Mouse (Mus musculus) olfactory bulb, adult 2 months (tissue): ENCODE results near the gene 4930558C23Rik. TPM values are rescaled to one million over a fixed set of nuclear protein-coding genes. Genes with fewer than 3 reads are reported as not detected.
"Not testable (repeated sequence)": the region's sequence is repeated elsewhere in the genome, so short reads cannot be mapped to it uniquely, and the experiment has no call there.

Source experiments
- H3K27ac ChIP-seq: fragments of 200-500 bp; 2 replicates; pipeline ENCODE4 v1.5.1; 2012; ENCODE audit warnings: low read depth, low read length; ENCODE audit not compliant: insufficient read depth
- H3K4me1 ChIP-seq: fragments of 200-500 bp; 2 replicates; pipeline ENCODE4 v1.6.1; 2012; ENCODE audit warnings: low read length; ENCODE audit not compliant: control insufficient read depth, insufficient read depth
- H3K4me3 ChIP-seq: fragments of 200-500 bp; 2 replicates; pipeline ENCODE4 v1.5.1; 2012; ENCODE audit warnings: mild to moderate bottlenecking, low read depth, low read length, moderate library complexity; ENCODE audit not compliant: insufficient read depth
- CTCF ChIP-seq: fragments of 200-500 bp; IDR thresholded peaks from 2 replicates; pipeline ENCODE4 v1.5.1; 2012; ENCODE audit warnings: low read depth, mild to moderate bottlenecking, low read length, moderate library complexity; ENCODE audit not compliant: insufficient read depth
- POLR2A ChIP-seq: fragments of 200-500 bp; IDR thresholded peaks from 2 replicates; pipeline ENCODE4 v1.6.1; 2012; ENCODE audit warnings: mild to moderate bottlenecking, low read depth, low read length, moderate library complexity; ENCODE audit not compliant: insufficient read depth
- WGBS: fragments of 180-500 bp; shearing (Covaris S2); methylation state at CpG from one replicate; pipeline ENCODE4 v1.1.7; 2018; 5-methylcytosine and 5-hydroxymethylcytosine counted together
- polyA plus RNA-seq: library from polyadenylated mRNA; stranded (reverse); fragments of >200 nt; gene quantifications from 2 replicates; pipeline ENCODE4 v1.2.4, GENCODE M21; 2012; ENCODE audit warnings: low replicate concordance; ENCODE audit not compliant: missing spikeins, insufficient read depth, insufficient read length

The 4930558C23Rik gene
- polyA plus RNA-seq, 1 experiment = not detected

DNA sequence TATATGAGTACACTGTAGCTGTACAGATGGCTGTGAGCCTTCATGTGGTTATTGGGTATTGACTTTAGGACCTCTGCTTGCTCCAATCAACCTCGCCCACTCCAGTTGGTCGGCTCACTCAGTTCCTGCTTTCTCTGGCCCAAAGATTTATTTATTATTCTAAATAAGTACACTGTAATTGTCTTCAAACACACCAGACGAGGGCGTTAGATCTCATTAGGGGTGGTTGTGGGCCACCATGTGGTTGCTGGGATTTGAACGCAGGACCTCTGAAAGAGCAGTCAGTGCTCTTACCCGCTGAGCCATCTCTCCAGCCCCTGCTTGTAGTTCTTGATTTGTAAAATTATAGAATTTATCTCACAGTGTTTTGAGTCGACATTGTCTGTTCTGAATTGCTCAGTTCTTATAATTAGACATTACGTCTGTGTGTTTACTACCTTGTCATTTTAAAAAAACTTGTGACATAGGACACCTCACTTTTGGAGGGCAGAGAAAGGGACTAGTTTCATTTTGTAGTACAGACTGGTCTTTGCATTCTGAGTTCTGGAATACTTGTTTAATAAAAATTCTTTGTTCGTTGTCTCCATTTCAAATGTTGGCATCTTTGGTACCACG is 30.8 kb upstream of the 4930558C23Rik start:
- 50% methylated on average over 10 of the region's 10 CpGs for WGBS
- no peak for TF ChIP-seq POLR2A
- TF ChIP-seq CTCF = no peak
- H3K4me1 ChIP-seq = peaks cover 4% of the 10 kb centered on the region
- H3K27ac ChIP-seq = no peak overlapping the region
- H3K4me3 ChIP-seq = no peak overlapping the region

DNA sequence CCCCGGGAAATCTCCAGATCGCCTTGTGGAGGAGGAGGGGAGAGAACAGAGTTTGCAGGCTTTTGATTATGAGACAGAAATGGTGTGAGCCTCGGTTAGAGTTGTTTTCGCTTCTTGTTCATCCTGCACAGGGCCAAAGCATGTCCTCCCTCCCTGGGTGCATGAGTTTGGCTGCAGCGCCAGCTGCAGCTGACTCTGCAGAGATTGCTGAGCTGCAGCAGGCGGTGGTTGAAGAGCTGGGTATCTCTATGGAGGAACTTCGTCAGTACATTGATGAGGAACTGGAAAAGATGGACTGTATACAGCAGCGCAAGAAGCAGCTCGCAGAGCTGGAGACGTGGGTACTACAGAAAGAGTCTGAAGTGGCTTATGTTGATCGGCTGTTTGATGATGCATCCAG is 25.8 kb upstream of the 4930558C23Rik start:
- 59% methylated on average over 4 of the region's 11 CpGs for WGBS
- not testable (repeated sequence) for H3K4me1 ChIP-seq, H3K27ac ChIP-seq, H3K4me3 ChIP-seq

DNA sequence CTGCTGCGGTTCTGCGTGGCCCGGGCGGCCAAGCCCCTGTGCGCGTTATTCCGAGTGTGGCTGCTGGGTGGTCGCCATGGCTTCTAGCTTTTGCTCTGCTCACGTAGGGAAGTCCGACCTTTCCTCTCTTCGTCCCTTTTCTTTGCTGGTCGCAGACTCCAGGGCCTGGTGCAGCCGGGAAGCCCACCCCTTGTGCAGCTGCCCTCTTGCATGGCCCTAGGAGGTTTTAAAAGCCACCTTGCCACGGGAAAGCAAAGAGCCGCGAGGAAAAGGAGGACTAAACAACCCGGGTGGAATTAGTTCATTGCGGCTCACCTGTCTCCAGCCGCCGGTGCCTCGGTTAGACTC is 25.2 kb upstream of the 4930558C23Rik start:
- WGBS = 17% methylated on average over 16 of the region's 21 CpGs
- H3K4me3 ChIP-seq = peak overlapping the region; percentile 49
- not testable (repeated sequence) for H3K27ac ChIP-seq, H3K4me1 ChIP-seq

DNA sequence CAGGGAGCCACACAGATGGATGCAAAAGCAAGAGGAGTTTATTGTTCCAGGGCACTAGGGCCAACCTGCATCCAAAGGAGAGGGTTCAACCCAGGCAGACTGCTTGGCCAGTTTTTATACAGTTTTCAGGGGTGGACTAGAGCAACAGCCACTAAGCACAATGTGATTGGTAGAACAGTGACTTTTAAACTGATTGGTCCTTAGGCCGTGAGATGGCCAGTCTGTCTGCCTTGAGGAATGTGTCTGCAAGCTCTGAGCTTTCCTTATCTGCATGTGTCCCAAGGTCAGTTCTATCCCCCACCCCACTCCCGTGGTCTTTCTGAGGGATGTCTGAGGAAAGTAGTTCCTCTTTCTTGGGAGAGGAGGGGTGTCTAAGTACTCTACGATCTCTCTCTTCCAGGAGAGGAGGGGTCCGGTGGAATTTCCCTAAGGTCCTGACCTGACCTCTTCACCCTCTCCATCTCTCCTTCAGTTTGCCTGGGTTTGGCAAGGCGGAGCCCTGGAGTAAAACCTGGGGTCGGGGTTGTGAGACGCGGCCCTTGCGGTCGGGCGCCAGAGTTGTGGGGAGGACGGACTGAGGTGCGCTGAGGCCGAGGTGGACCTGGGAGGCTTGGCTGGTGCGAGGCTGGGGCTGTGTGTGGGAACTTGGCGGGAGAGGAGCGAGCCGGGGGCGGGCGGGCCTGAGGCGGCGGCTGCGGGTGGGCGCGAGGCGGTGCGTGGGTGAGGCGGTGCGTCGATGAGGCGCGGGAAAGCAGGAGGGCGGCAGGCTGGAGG is 24.7 kb upstream of the 4930558C23Rik start:
- WGBS = 28% methylated on average over 16 of the region's 33 CpGs
- H3K4me1 ChIP-seq, H3K27ac ChIP-seq: not testable (repeated sequence)
- H3K4me3 ChIP-seq = peak overlapping the region; percentile 49

DNA sequence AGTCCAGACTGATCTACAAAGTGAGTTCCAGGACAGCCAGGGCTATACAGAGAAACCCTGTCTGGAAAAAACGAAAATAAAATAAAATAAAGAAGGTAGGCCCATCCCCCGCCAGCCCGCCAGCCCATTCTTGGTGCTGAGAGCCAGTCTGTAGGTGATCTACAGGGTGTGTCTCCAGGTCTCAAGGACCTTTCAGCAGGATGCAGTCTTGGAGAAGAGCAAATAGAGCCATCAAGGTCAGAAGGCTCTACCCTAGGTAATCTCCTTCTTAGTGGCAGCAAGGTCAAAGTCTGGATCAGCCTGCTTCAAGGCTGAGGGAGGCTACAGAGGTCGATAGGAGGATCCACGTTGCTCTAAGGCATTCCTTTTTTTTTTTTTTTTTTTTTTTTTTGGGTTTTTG is 23.8 kb upstream of the 4930558C23Rik start:
- not testable (repeated sequence) for H3K4me1 ChIP-seq, H3K4me3 ChIP-seq, H3K27ac ChIP-seq
- 93% methylated on average over 5 of the region's 5 CpGs for WGBS

DNA sequence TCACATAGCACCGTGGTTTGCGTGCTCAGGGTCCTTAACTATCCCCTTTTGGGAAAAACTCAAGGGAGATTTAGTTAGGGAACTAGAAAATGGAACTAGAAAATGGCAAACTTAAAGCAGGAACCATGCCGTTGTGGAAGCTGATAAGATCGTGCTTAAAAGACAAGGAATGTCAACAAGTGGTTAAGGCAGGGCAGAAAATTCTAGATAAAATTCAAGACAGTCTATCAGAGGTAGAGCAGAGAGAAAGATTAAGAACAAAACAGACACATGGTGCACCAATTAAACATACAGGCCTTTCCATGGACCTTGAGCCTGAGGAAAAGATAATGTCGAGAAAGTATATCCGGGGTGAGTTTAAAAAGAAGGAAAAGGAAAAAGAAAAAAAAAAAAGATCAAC is 15.2 kb upstream of the 4930558C23Rik start:
- H3K4me1 ChIP-seq = no peaks in the 10 kb centered on the region
- no peak overlapping the region for H3K27ac ChIP-seq
- WGBS = 95% methylated on average over 6 of the region's 6 CpGs
- TF ChIP-seq CTCF = no peak
- no peak for TF ChIP-seq POLR2A
- no peak overlapping the region for H3K4me3 ChIP-seq

DNA sequence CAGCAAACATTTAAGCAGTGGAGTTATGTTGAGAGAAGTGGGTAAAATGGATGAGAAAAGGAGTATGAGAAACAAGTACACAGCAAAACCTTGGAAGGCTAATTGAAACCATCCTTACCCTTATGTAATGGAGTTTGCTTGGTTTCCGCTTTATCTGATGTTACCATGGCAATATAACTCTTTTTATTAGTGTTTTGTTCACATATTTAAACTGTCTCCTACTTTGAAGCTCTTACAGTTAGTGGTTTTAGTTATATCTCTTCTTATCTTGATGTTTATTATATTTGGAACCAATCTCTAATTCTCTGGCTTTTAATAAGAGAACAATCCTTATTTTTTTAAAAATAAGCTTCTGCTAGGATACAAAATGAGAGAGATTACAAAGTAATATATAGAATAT is 9.6 kb upstream of the 4930558C23Rik start:
- H3K4me1 ChIP-seq = no peaks in the 10 kb centered on the region
- TF ChIP-seq POLR2A = no peak
- TF ChIP-seq CTCF = no peak
- H3K27ac ChIP-seq = no peak overlapping the region
- 76% methylated on average over 1 of the region's 1 CpGs for WGBS
- H3K4me3 ChIP-seq = no peak overlapping the region

DNA sequence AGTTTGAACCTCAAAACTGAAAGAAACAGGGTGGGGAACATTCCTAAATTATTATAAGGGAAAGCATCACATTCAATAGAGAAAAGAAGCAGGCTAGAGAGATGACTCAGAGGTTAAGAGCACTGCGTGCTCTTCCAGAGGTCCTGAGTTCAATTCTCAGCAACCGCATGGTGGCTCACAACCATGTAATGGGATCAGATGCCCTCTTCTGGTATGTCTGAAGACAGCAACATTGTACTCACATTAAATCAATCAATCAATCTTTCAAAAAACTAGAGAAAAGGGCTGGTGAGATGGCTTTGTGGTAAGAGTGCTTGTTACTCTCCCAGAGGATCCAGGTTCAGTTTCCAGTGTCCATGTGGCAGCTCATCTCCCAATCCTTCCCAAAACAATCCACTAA is 6.2 kb upstream of the 4930558C23Rik start:
- Histone ChIP-seq H3K27ac (no peak overlapping the region), H3K4me3 (no peak overlapping the region), H3K4me1 (no peaks in the 10 kb centered on the region)
- 93% methylated on average over 2 of the region's 2 CpGs for WGBS
- TF ChIP-seq CTCF (no peak), POLR2A (no peak)

DNA sequence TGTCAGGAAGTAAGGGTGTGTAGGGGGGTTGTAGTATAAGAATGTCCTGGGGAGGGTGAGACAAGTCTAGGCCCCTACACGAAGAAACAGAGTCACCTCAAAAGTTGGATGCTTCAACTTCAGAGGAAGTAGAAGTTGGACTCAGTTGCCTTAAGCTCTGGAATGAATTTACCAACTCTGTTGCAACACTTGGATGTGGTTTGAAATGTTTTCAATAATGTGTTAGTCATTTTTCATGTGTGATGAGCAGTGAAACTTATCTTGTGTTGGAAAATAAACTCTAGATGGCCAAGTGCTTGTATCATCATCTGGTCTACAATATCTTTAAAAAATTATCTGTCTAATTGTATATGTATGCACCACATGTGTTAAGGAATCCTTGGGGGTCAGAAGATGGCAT is 5.1 kb upstream of the 4930558C23Rik start:
- 78% methylated on average over 1 of the region's 1 CpGs for WGBS

DNA sequence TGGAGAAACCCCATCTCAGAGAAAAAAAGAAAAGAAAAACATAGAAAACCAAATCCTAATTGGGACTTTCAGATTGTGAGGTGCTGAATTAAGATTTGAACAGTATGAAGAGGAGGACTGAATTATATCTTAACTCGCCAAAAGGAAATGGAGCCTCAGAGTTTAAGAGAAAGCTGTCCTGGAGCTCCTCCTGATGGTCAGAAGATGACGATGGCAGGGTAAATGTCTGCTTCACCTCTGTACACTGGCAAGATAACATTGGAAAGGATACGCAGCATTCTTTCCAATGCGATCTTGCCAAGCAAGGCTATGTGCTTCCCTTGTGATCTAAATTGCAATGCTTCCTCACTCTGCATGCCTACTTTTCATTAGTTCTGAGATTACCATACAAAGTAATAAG is 8.3 kb downstream of the 4930558C23Rik start:
- no peak overlapping the region for H3K27ac ChIP-seq
- H3K4me1 ChIP-seq = no peaks in the 10 kb centered on the region
- no peak overlapping the region for H3K4me3 ChIP-seq
- TF ChIP-seq POLR2A (no peak), CTCF (no peak)
- WGBS = 81% methylated on average over 4 of the region's 4 CpGs

More for the DNA sequence above, 5.1 kb upstream of the 4930558C23Rik start:
- no peaks in the 10 kb centered on the region for H3K4me1 ChIP-seq
- no peak overlapping the region for H3K27ac ChIP-seq
- TF ChIP-seq CTCF (no peak), POLR2A (no peak)
- H3K4me3 ChIP-seq = no peak overlapping the region
